8 mouse cellular contexts compared by ENCODE assay signal in the genomic region with DNA sequence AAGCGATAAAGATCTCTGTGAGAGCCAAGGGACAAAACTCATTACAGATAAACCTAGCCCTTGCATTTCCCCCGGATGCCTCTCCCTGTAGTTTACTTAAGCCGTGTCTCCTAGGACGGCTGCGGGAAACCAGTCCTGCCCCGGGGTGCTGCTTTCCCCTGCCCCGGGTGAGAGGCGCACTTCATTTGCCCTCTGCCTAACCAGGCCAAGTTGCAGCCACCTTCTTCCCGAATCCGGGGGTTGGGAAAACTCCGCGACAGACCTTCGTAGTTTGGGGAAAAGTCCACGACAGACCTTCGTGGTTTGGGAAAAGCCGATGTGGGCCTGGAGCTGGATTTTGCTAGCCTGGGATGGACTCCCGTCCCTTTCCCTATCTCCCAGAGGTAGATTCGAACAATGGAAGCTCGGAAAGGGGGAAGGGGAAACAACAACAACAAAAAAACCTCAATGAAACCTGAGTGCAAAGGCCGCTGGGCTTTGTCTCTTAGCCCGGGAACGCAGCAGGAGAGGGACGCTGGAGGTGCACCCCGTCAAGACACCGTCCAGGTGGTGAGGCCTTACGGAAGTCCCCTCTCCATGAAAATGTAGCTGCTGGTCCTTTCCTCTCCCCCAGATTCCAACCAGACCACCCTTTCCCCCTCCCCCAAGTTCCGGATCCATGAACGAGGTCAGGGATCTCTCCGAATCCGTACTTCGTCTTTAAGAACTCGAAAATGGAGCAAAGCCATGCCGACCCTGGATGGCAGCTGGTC. TPM values are rescaled to one million over a fixed set of nuclear protein-coding genes. Genes with fewer than 3 reads are reported as not detected.
A peak's percentile ranks its signal among the peaks of the same experiment; 100 is the strongest.
DNase-seq lines count a peak whose midpoint lies in the region; ATAC-seq and TF ChIP-seq lines count a peak whose summit lies in the region.

No protein-coding gene starts in this region.

- peak overlapping the region; percentile 98 for H3K27ac ChIP-seq in embryonic facial prominence, embryonic 11.5 days (replicated peaks; ENCODE audit: low read depth, low read length)
- H3K27ac ChIP-seq in heart, embryonic 13.5 days (replicated peaks): peak overlapping the region; percentile 99
- H3K27ac ChIP-seq in kidney, embryonic 16.5 days (ENCODE audit: low read length): peak overlapping the region; percentile 99

- H3K4me3 ChIP-seq in embryonic facial prominence, embryonic 11.5 days (ENCODE audit: low read depth, low read length): peak overlapping the region; percentile 83
- H3K4me3 ChIP-seq in heart, embryonic 13.5 days: peak overlapping the region; percentile 90
- H3K4me3 ChIP-seq in kidney, embryonic 16.5 days (ENCODE audit: low read length): peak overlapping the region; percentile 87
- peak overlapping the region; percentile 84 for H3K4me3 ChIP-seq in lung, adult 2 months (replicated peaks; ENCODE audit: extremely low read depth, low read depth, low read length)

- peak; percentile 30 for ATAC-seq in embryonic facial prominence, embryonic 11.5 days (replicated peaks; ENCODE audit: insufficient number of reproducible peaks, low FRiP score, low TSS enrichment, low read depth)
- no peak for ATAC-seq in heart, embryonic 13.5 days (ENCODE audit: extremely low read depth, insufficient number of reproducible peaks, low FRiP score, low TSS enrichment)
- peak; percentile 17; the same call in 1 of the 2 replicates for ATAC-seq in kidney, embryonic 16.5 days (ENCODE audit: low FRiP score, low TSS enrichment)

- no peaks in the 10 kb centered on the region for H3K27me3 ChIP-seq in embryonic facial prominence, embryonic 11.5 days (ENCODE audit: control insufficient read depth, insufficient read depth, low read length)
- no peaks in the 10 kb centered on the region for H3K27me3 ChIP-seq in heart, embryonic 13.5 days (replicated peaks)
- H3K27me3 ChIP-seq in kidney, embryonic 16.5 days (ENCODE audit: insufficient read depth, low read length): no peaks in the 10 kb centered on the region

- H3K4me2 ChIP-seq in embryonic facial prominence, embryonic 11.5 days (ENCODE audit: low read depth, low read length): peak overlapping the region; percentile 92
- peak overlapping the region; percentile 97 for H3K4me2 ChIP-seq in heart, embryonic 13.5 days
- peak overlapping the region; percentile 94 for H3K4me2 ChIP-seq in kidney, embryonic 16.5 days (replicated peaks; ENCODE audit: low read depth, low read length)

- 2% methylated on average over 33 of the region's 33 CpGs for WGBS in embryonic facial prominence, embryonic 11.5 days
- 2% methylated on average over 33 of the region's 33 CpGs for WGBS in heart, embryonic 13.5 days
- WGBS in kidney, embryonic 16.5 days: 2% methylated on average over 33 of the region's 33 CpGs
- WGBS in lung, adult 2 months: 1% methylated on average over 33 of the region's 33 CpGs

- no peaks in the 10 kb centered on the region for H3K9me3 ChIP-seq in embryonic facial prominence, embryonic 11.5 days (replicated peaks; ENCODE audit: control insufficient read depth, low read length)
- H3K9me3 ChIP-seq in heart, embryonic 13.5 days: no peaks in the 10 kb centered on the region
- no peaks in the 10 kb centered on the region for H3K9me3 ChIP-seq in kidney, embryonic 16.5 days (ENCODE audit: low read length)

- H3K36me3 ChIP-seq in embryonic facial prominence, embryonic 11.5 days (replicated peaks; ENCODE audit: control insufficient read depth, insufficient read depth, low read depth, low read length): no peaks in the 10 kb centered on the region
- H3K36me3 ChIP-seq in heart, embryonic 13.5 days: no peaks in the 10 kb centered on the region
- H3K36me3 ChIP-seq in kidney, embryonic 16.5 days (ENCODE audit: insufficient read depth, low read length): no peaks in the 10 kb centered on the region

- DNase-seq in ovary, postnatal 10 days (ENCODE audit: low spot score): peak; percentile 33
- no peak for DNase-seq in ovary, adult 18-20 months (ENCODE audit: low spot score)
- DNase-seq in embryonic facial prominence, embryonic 11.5 days (ENCODE audit: low spot score): peak; percentile 52
- peak; percentile 51 for DNase-seq in lung, adult 2 months
- peak; percentile 44 to 48 for DNase-seq in right cerebral cortex, postnatal 10 days (ENCODE audit: low spot score in 2 of 2)
- no peak for DNase-seq in spleen, adult 12 weeks (ENCODE audit: low spot score)

- no peaks in the 10 kb centered on the region; the same call in 1 of the 2 replicates for H3K4me1 ChIP-seq in embryonic facial prominence, embryonic 11.5 days (ENCODE audit: control insufficient read depth, insufficient read depth, low read length)
- H3K4me1 ChIP-seq in heart, embryonic 13.5 days: peaks cover 30% of the 10 kb centered on the region
- peaks cover 31% of the 10 kb centered on the region for H3K4me1 ChIP-seq in kidney, embryonic 16.5 days (ENCODE audit: insufficient read depth, low read length)
- peaks cover 4% of the 10 kb centered on the region for H3K4me1 ChIP-seq in lung, adult 2 months (ENCODE audit: control insufficient read depth, insufficient read depth, low read length)

- TF ChIP-seq POLR2A in lung, adult 2 months (IDR thresholded peaks at IDR 0.05; ENCODE audit: borderline replicate concordance, extremely low read depth, low read depth, low read length): peak; percentile 39; the same call in 1 of the 2 replicates

- TF ChIP-seq CTCF in lung, adult 2 months (IDR thresholded peaks at IDR 0.05; ENCODE audit: insufficient read depth, low read length): no peak

- peak overlapping the region; percentile 96 for H3K9ac ChIP-seq in embryonic facial prominence, embryonic 11.5 days (replicated peaks; ENCODE audit: low read length)
- H3K9ac ChIP-seq in heart, embryonic 13.5 days: peak overlapping the region; percentile 96
- H3K9ac ChIP-seq in kidney, embryonic 16.5 days (replicated peaks; ENCODE audit: low read length): peak overlapping the region; percentile 97

RNA-seq across cellular contexts. Expression of a gene that starts 0.6 kb away (rescaled TPM):
- polyA plus RNA-seq in embryonic facial prominence, embryonic 11.5 days (2014; fragmentation: Nextera tagmentation; extraction: Ambion mirVana): 28.7 TPM in 2 replicates
- polyA plus RNA-seq in heart, embryonic 13.5 days (2015; fragmentation: Nextera tagmentation; extraction: Ambion mirVana): 13.6 and 18.3 TPM in 2 replicates
- polyA plus RNA-seq in kidney, embryonic 16.5 days (2015; fragmentation: Nextera tagmentation; extraction: Ambion mirVana): 38.7 and 42.2 TPM in 2 replicates
- polyA plus RNA-seq in lung, adult 2 months (2012; rRNA removed): 79.0 and 79.9 TPM in 2 replicates

Comparison
In these comparisons a context has a peak if more than half of its experiments do, and no peak if none do; other contexts are left out.
1. DNase-seq: peak in ovary, postnatal 10 days (single experiment), embryonic facial prominence, embryonic 11.5 days (single experiment), lung, adult 2 months (single experiment) and right cerebral cortex, postnatal 10 days (2 of 2); none in ovary, adult 18-20 months (single experiment) and spleen, adult 12 weeks (single experiment).
2. Peak in every context shown above with its lines, with median percentiles within 50 percentile points of each other: H3K27ac ChIP-seq, H3K4me2 ChIP-seq, H3K4me3 ChIP-seq and H3K9ac ChIP-seq.